Mouse (Mus musculus) layer of hippocampus, adult 11-12 months (tissue): ENCODE measurements around the gene Emilin1.
A peak's percentile ranks its signal among the peaks of the same experiment; 100 is the strongest.
"Not testable (repeated sequence)": the region's sequence is repeated elsewhere in the genome, so short reads cannot be mapped to it uniquely, and the experiment has no call there.

Experiments
- DNase-seq: peaks from one replicate; pipeline ENCODE4 v3.0.0; 2022; ENCODE audit warnings: low spot score

Gene Emilin1

GRCm38 (mm10) chr5:30913060-30913841, at the start of gene Emilin1:
TSS of gene Emilin1 (plus strand) at chr5:30913402.
- DNase-seq: no peak

GRCm38 (mm10) chr5:30863852-30864251, 49.4 kb upstream of the Emilin1 start:
- no peak for DNase-seq

GRCm38 (mm10) chr5:30864322-30864721, 48.9 kb upstream of the Emilin1 start:
- DNase-seq: no peak

- DNase-seq: no peak
Measured at GRCm38 (mm10) chr5:30866871-30867270, 46.3 kb upstream of the Emilin1 start.

GRCm38 (mm10) chr5:30867712-30868111, 45.5 kb upstream of the Emilin1 start, which contains the start of gene Tmem214:
TSS of gene Tmem214 (plus strand) at chr5:30868012.
- no peak for DNase-seq

- DNase-seq: no peak
Measured at GRCm38 (mm10) chr5:30868981-30869380, 44.2 kb upstream of the Emilin1 start.

- peak; percentile 88 for DNase-seq
Measured at GRCm38 (mm10) chr5:30869405-30870130, 43.6 kb upstream of the Emilin1 start.

GRCm38 (mm10) chr5:30870131-30870406, 43.1 kb upstream of the Emilin1 start:
- DNase-seq: no peak

GRCm38 (mm10) chr5:30872574-30872973, 40.6 kb upstream of the Emilin1 start:
- DNase-seq: no peak

GRCm38 (mm10) chr5:30874365-30874764, 38.8 kb upstream of the Emilin1 start:
- no peak for DNase-seq

- no peak for DNase-seq
Measured at GRCm38 (mm10) chr5:30878616-30879015, 34.6 kb upstream of the Emilin1 start.

GRCm38 (mm10) chr5:30879347-30879943, 33.8 kb upstream of the Emilin1 start:
- DNase-seq: no peak

- not testable (repeated sequence) for DNase-seq
Measured at GRCm38 (mm10) chr5:30881839-30882238, 31.4 kb upstream of the Emilin1 start.

- no peak for DNase-seq
Measured at GRCm38 (mm10) chr5:30886209-30886608, 27.0 kb upstream of the Emilin1 start.

GRCm38 (mm10) chr5:30886731-30887130, 26.5 kb upstream of the Emilin1 start:
- no peak for DNase-seq

- DNase-seq: peak; percentile 42
Measured at GRCm38 (mm10) chr5:30887331-30887761, 25.9 kb upstream of the Emilin1 start.

GRCm38 (mm10) chr5:30887858-30888336, 25.3 kb upstream of the Emilin1 start:
- peak; percentile 95 for DNase-seq

GRCm38 (mm10) chr5:30888337-30889087, 24.7 kb upstream of the Emilin1 start, which contains the start of gene Agbl5:
TSS of gene Agbl5 (plus strand) at chr5:30888694.
- DNase-seq: peak; percentile 96

GRCm38 (mm10) chr5:30889088-30889754, 24.0 kb upstream of the Emilin1 start:
- DNase-seq: no peak

- no peak for DNase-seq
Measured at GRCm38 (mm10) chr5:30890375-30890774, 22.8 kb upstream of the Emilin1 start.

- DNase-seq: no peak
Measured at GRCm38 (mm10) chr5:30901860-30902259, 11.3 kb upstream of the Emilin1 start.
